Mouse (Mus musculus) WW6 (cell line): ENCODE results near the gene Dnali1.

Experiments
- DNase-seq: peaks from one replicate; pipeline ENCODE4 v3.0.0-alpha.2; 2013; ENCODE audit warnings: low read depth, low spot score

Dnali1 gene

DNA sequence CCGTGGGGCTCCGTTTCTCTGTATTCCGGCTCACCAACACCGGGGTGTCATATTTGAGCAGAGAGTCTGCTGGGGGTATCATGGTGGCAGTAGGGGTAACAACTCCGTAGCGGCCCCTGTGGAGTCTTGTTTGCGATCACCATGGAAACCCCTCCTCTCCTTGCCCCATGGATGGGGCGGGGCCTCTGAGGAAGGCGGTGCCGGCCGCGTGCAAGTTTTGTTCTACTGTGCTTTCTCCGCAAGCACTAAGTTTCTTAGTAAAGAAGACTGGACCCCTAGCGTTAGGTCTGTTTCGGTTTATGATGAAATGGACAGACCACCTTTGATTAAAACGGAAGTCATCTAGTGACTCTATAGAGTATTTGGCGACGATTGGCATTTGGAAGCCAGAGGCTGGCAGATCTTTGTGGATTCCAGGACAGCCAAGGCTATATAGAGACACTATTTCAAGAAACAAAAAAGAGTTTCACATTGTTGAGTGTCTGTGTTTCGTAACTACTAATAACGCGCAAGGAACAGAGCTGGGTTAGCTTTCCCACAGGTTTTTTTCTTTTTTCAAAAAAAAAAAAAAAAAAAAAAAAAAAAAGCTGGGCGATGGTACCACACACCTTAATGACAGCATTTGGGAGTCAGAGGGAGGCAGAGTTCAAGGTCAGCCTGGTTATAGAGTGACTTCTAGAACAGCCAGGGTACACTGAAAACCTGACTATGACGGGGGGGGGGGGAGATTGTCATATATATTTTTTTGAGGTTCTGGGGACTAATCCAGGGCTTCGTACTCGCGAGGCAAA is at the start of gene Dnali1:
TSS of gene Dnali1 (minus strand) at position 187 of the 791 bp plus-strand sequence.
- DNase-seq = no peak

DNA sequence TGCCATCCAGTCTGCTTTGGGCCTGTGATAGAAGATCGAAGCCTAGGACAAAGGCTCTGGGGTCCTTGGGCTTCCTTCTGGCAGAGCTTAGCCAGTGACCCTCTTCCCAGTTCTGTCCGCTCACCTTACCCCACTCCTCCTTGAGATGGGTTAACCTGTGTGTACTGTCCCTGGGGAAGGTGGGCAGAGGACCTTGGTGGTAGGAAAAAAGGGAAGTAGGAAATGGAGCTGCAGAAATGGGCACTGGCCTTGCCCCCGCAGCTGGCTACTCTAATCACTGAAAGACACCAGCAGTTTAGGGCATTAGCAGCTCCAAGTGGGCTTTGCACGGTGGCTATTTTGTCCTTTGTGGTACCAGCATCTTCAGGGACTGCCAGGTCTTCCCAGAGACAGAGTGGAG is 49.6 kb upstream of the Dnali1 start:
- no peak for DNase-seq

DNA sequence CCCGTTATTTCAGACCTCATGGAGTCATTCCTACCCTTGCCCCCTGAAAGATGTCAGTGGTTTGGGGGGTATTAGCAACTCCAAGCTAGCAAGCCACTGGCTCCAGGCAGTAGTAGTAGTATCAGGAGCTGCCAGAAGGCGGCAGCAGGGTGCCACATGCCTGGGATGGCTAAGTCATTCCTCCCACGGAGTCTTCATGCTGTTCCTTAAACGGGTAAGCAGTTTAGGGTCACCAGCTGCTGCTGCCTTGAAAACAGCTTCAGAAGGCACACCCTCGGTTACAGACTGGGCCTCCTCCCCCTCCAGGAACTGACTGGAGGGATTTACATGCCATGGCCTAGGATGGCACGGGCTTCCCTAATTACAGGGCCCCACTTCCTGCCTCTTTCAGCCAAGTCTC is 49.1 kb upstream of the Dnali1 start:
- DNase-seq = no peak

DNA sequence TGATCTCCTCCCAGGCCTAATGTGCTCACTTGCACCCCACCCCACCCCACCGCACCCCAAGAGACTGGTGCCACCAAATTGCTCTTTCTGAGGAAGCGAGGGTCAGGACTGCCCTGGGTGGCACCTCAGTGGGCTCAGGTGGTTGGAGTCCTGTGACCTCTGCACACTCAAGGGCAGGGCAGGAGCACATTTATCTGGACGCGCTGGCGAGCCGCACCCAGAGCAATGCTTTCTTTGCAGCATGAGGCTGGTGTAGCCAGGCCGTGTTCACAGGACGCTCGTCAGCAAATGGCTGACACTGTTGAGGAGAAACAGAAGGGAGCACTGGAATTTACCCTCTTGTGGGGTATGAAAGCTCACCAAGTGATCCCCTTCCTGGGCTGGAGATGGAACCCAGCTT is 39.9 kb upstream of the Dnali1 start:
- DNase-seq = no peak

DNA sequence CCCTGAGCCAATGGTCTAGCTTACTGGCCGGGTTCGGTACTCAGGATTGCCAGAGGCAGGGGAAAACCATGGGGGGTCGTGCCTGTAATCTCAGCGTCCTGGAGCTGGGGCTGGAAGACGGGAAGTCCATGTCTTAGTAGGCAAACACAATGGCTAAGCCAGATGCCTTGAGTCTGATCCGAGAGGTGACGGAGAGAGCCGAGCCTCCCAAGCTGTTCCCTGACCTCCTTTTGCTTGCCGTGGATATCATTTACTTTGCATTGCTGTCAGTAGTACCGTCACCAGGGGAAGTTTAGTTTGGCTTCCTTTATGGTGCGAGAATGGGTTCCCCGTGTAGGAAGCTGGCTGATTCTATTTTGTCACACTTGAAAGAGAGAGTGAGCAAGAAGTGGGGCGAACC is 35.8 kb upstream of the Dnali1 start:
- DNase-seq = no peak

DNA sequence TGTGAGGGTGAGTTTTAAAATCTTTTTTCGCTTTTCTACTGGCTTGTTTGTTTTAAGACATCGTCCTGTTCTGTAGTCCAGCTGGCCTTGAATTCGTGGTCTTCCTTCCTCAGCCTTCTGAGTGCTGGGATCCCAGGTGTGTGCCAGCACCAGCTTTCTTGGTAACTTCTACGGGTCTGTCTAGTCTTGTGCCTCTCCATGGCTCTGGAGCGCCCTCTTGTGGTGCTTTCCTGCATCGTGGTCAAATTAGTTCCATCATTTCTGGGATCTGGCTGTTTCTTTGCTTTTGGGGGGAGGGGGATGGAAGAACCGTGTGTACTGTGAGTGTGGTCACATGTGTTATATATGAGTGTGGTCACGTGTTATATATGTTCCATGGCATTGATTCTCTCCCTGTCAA is 34.0 kb upstream of the Dnali1 start:
- peak; percentile 57 for DNase-seq

DNA sequence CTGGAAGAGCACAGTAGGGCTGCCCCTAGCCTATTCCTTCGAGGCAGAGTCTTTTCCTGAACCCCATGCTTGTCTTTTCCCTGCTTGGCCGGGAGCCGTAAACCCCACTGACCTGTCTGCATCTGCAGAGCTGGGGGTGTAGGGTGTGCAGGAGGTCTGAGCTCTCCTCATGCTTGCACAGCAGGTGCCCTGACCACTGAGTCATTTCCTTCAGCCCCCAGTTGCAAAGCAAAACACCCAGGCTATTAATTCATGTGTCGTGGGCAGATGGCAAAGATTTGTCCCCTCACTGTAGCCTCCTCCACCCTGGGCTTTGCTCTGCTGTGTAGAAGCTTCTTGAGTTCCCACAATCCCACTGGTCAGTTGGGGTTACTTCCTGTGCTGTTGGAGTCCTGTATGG is 31.9 kb upstream of the Dnali1 start:
- DNase-seq = no peak

DNA sequence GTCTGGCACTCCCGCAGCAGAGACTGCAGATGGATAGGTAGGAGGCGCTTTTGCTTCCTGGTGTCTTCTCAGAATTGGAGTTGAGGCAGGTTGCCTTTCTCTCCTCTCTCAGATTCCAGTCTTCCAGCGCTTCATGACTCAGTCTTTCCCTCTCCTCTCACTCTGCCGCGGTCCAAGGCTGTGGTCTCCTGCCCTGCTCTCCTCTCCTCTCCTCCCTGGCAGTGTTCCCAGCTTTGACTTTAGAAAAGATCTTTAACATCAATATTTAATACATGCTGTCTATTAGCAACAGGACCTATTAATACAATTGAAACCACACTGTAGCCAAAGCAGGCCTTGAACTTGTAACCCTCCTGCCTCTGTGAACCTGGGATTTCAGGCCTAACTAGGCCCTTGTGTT is 30.6 kb upstream of the Dnali1 start:
- DNase-seq = no peak

DNA sequence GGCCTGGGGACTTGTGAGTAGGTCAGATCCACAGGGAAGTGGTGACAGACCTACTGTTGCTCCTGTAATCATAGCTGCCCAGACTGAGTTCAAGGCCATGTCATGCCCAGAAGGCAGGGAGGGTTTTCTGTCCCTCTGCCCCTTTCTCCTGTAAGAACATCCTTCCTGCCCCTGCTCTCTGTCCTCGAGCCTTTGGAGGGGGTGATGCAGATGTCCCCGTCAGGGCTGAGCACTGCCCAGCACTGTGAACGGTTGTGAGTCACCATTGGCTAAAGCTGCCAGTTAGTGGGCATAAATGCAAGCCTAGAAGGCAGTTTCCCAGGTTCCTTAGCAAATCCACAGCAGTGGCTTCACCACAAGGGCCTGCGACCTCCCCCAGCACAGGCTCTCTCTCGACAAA is 27.5 kb upstream of the Dnali1 start:
- no peak for DNase-seq

DNA sequence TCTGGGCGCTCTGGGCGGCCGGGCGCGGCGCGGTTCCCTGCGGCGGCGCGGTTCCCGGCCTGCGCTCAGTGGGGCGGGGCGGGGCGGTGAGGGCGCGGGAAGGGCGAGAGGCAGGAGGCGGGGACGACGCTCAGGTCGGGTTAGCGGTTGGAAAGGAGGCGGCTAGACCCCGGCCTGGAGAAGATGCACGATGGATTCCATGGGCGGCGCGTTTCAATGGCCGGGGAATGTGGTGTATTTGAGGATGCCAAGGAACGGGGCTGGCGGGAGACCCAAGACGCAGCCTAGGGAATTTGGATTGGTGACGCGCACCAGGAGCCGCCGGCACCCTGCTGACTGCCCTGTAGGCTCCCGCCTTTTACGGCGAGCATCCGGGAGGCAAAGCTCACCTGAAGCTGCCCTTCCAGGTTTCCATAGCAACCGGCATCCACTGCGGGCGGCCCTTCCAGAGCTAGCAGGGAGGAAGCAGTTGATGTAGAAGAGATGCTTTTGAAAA is 19.9 kb upstream of the Dnali1 start:
- DNase-seq = peak; percentile 59

DNA sequence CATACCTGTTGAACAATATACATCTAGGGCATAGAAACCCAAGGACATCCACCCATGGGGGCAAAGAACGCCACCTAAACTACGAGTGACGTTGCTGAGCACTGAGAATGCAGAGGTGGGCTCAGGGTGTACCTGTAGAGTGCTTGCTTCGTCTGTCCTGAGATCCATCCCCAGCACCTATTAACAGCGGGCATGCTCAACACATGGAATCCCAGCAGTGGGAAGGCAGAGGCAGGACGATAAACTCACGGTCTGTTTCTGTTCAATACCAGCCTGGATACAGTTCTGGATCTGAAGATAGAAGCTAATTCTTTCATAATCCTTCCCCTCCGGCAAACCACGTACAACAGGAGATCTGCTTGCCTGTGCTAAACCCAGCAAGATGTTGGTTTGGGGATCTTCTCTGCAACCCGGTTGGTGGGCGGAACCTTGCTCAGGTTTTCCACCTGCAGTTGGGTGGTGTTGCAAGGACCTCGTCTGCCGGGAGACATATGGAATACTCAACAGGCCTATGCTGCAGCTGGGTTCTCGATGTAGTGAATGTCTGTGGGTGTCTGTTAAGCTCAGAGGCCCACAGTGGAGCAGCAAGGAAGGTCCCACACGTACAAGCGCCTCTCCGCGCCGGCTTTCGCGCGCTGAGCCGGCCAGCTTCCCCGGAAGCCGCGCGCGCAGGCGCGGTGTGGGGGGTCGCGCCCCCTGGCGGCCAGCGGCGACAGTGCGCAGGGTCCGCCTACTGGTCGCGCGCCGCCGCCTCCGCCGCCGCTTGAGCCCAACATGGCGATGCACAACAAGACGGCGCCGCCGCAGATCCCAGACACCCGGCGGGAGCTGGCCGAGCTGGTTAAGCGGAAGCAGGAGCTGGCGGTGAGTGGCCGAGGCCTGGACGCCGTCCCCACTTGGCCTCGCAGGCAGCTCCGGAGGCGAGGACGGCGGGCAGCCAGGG is 19.2 kb upstream of the Dnali1 start, which contains the start of gene Meaf6:
TSS of gene Meaf6 (plus strand) at position 732 of the 943 bp plus-strand sequence.
- peak; percentile 64 for DNase-seq

DNA sequence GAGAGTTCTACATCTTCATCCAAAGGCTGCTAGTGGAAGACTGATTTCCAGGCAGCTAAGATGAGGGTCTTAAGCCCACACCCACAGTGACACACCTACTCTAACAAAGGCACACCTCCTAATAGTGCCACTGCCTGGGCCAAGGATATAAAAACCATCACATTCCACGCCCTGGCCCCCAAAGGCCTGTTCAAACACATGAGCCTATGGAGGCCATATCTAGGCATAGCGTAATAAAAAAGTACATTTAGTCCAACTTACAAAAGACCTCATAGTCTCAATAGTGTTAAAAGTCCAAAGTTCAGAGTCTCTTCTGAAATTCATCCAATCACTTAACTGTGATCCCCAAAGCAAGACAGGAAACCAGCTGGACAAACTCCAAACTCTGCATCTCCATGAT is 13.2 kb upstream of the Dnali1 start:
- no peak for DNase-seq

DNA sequence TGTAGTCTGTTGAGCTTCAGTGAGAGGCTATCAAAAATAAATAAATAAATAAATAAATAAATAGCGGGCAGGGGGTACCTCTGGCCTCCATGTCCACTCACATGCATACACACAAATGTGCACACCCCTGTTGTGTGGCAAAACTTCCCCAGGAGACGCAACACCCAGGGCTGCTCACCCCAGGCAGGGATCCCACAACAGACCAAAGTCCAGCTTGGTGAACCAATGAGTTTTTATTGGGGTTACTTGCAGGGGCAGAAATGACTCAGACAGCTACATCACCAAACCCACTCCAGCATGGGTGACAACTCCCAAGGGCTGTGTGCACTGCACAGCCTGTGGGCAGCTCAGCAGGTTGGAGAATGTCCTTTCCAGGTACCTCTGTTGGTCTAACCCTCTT is 12.2 kb upstream of the Dnali1 start:
- DNase-seq = no peak

DNA sequence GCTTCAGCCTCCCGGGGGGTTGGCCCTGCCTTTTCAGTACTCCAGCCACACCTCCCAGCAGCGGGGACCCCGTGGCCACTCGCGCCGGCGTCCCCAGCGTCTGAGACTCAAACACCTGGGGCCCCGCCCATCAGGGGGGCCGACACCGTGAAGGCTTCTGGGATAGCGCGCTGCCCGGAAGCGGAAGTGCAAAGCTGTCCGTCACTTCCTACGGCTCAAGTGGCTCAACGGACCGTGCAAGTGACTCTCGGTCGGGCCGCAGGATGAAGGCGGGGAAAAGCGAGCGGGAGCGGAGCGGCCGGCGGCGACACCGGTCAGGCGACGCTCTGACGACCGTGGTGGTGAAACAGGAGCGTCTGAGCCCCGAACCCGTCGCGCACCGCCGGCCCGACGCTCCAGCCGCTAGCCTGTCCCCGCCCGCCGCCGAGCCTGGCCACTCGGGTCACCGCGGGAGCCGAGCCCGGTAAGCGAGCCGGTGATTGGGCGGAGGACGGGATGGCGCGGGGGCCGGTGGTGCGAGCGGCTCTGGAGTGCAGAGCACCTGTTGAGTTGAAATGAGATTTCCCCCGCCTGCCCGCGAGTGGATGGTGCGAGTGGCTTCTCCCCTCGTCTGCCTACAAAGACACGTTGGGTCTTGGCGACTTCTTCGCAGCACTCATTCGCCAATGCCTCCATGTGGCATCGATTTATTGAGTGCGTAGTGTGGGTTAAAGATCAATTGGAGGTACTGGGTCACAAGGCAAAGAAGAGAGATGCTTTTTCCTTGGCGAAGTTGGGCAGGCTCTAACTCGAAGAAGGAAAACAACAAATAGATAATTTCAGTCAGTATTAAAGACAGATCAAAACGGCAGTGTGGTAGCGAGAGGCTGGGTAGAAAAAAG is 1.2 kb upstream of the Dnali1 start, which contains the start of gene Snip1:
TSS of gene Snip1 (plus strand) at position 183 of the 881 bp plus-strand sequence.
- DNase-seq = peak; percentile 85

DNA sequence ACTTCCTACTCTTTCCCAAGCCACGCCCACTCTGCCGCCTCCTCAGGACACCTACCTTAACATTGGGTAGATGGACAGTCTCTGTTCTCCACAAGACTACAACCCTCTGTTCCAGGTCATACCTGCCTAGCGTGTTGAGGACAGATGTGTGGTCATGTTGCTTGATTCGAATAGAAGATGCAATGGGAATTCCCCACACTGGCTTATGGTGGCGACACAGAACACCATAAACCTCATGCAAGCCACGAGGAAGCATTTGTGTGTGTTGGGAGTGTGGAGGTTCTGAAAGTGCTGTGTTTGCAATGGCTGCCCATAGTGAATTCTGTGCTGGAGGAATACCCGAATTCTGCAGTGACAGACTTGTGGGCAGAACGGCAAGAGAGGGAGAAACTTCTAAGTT is 1.7 kb downstream of the Dnali1 start:
- no peak for DNase-seq

DNA sequence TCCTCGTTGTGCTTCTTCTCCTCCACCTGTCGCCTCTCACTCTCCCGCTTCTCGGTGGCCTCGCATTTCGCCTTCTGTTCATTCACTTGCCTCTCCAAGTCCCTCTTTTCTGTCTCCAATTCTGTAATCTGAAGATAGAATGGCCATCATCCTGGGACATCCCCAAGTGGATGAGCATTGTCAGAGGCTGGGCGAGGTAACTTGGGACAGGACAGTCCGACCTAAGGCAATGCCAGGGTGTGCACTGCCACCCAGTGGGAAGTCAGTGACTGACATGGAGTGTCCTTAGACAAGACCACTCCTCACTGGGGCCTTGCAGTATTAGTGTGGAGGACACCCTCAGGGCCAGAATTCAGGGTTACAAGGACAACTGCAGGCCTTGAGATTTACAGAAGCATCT is 6.5 kb downstream of the Dnali1 start:
- peak; percentile 48 for DNase-seq

DNA sequence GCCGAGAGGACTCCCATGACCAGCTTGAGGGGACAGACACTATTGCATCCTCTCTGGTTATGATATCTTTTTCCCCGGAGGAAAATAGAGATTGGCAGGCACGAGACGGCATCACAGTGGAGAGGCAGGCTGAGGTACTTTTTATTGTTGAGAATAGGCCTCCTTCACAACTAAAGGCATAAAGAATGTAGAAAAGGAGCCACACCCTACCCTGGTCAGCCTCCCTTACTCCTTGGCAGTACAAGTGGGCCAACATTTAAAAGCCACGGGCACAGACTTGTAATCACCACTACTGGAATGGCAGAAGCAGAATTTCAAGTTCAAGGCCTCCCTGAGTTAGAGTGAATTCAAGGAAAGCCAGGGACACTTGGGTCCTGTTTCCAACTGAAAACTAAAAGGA is 7.5 kb downstream of the Dnali1 start:
- DNase-seq = no peak

DNA sequence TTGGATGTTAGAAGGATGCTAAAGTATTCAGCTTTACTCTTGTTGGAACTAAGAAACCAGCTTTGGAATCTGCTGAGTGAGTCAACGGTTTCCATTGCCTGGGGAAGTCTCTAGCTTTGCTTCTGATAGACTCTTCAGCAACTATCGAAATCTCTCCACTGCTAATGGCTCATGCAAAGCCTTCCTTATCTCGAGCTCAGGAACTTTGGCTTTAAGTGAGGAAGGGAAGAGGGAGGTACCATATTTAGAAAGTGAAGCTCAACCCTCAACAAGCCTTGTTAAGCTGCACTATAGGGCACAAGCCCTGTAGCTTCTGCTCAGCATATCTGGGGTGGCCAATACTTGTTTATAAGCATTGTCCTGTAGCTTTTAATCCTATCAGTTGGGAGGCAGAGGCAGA is 8.2 kb downstream of the Dnali1 start:
- DNase-seq = no peak

DNA sequence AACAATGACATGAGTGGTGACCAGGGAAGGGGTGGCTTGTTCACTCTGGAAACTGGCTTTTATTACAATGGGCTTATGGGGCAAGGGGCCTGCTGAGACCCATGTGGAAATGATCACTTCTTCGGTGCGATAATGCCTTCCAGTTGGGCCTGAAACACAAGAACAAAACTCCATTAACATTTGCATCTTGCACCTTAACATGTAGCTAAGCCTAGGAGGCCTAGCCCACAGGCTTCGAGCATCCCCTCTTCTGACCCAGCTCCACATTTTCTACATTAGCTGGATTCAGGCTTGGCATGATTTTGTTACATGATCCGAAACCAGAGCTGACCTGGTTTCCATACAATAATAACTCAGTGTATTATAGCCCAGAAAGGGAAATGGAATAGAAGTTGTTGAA is 9.0 kb downstream of the Dnali1 start:
- no peak for DNase-seq

DNA sequence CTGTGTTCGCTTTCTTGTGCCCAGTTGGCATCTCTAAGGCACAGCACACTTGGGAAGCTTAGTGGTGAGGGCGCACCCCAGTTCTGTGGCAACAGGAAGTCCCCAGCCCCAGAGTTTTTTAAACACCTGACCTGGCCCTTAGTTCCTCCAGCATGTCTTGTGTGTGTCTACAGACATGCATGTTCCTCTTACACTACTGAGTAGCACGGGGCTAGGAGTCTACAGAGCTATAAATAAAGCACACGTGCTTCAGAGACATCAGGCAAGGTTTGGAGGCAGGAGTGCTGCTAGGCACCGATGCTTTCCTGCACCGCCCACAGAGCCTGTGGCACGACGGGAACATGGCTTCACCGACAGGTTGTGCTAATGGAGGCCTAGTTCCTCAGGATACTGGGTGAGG is 10.1 kb downstream of the Dnali1 start:
- no peak for DNase-seq

DNA sequence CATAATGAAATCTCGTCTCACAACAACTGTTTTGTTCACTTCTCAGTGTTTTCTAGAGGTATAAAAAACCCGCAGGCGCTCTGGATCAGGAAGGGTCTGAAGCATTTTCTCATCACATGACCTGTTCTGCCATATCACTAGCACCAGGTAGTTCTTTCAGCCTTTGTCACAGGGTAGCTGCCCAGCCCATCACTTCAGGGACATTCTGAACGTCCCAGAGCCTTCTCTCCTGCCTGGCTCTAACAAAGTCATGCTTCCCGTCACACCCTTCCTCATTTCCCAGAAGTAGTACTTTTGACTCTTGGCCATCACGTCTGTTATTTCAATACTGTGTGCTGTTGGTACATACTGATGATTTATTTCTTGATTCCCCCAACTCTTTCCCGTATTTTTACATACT is 21.0 kb downstream of the Dnali1 start:
- DNase-seq = no peak
